Mouse (Mus musculus) neural tube, embryonic 13.5 days (tissue): ENCODE measurements around the gene Mok. TPM values are rescaled to one million over a fixed set of nuclear protein-coding genes. Genes with fewer than 3 reads are reported as not detected.

Source experiments
- ATAC-seq: fragments of 200-750 bp; cut with Nextera tagmentation; 2 replicates; pipeline ENCODE4 v1.8.0; 2017; ENCODE audit warnings: low read depth, mild to moderate bottlenecking, moderate TSS enrichment, moderate library complexity
- H3K27ac ChIP-seq: fragments of 300-500 bp; sonication (generic); replicated peaks from 2 replicates; pipeline ENCODE4 v1.5.1; 2015; ENCODE audit warnings: moderate library complexity, mild to moderate bottlenecking, inconsistent platforms
- H3K27me3 ChIP-seq: fragments of 300-500 bp; sonication (generic); 2 replicates; pipeline ENCODE4 v1.6.1; 2015; ENCODE audit warnings: mild to moderate bottlenecking, inconsistent platforms
- H3K36me3 ChIP-seq: fragments of 300-500 bp; sonication (generic); 2 replicates; pipeline ENCODE4 v1.6.1; 2015; ENCODE audit warnings: mild to moderate bottlenecking, inconsistent platforms
- H3K4me1 ChIP-seq: fragments of 300-500 bp; sonication (generic); replicated peaks from 2 replicates; pipeline ENCODE4 v1.6.1; 2015; ENCODE audit warnings: inconsistent platforms
- H3K4me2 ChIP-seq: fragments of 300-500 bp; sonication (generic); 2 replicates; pipeline ENCODE4 v1.6.1; 2015; ENCODE audit warnings: inconsistent platforms, mild to moderate bottlenecking, moderate library complexity
- H3K4me3 ChIP-seq: fragments of 300-500 bp; sonication (generic); 2 replicates; pipeline ENCODE4 v1.5.1; 2015; ENCODE audit warnings: mild to moderate bottlenecking, inconsistent platforms
- H3K9ac ChIP-seq: fragments of 300-500 bp; sonication (generic); 2 replicates; pipeline ENCODE4 v1.6.1; 2015; ENCODE audit warnings: moderate library complexity, mild to moderate bottlenecking, inconsistent platforms
- H3K9me3 ChIP-seq: fragments of 300-500 bp; sonication (generic); 2 replicates; pipeline ENCODE4 v1.6.1; 2016; ENCODE audit warnings: inconsistent platforms
- whole genome bisulfite sequencing: fragments of 180-500 bp; shearing (Covaris S2); methylation state at CpG from one replicate; pipeline ENCODE4 v1.1.7; 2015; 5-methylcytosine and 5-hydroxymethylcytosine counted together
- polyA plus RNA-seq: library from polyadenylated mRNA; unstranded; fragments of >200 nt; fragmentation: Nextera tagmentation; extraction: Ambion mirVana; gene quantifications from 2 replicates; pipeline ENCODE4 v1.2.1, GENCODE M21; 2015

The Mok gene
- 10.8 and 11.7 TPM in 2 replicates for polyA plus RNA-seq

DNA sequence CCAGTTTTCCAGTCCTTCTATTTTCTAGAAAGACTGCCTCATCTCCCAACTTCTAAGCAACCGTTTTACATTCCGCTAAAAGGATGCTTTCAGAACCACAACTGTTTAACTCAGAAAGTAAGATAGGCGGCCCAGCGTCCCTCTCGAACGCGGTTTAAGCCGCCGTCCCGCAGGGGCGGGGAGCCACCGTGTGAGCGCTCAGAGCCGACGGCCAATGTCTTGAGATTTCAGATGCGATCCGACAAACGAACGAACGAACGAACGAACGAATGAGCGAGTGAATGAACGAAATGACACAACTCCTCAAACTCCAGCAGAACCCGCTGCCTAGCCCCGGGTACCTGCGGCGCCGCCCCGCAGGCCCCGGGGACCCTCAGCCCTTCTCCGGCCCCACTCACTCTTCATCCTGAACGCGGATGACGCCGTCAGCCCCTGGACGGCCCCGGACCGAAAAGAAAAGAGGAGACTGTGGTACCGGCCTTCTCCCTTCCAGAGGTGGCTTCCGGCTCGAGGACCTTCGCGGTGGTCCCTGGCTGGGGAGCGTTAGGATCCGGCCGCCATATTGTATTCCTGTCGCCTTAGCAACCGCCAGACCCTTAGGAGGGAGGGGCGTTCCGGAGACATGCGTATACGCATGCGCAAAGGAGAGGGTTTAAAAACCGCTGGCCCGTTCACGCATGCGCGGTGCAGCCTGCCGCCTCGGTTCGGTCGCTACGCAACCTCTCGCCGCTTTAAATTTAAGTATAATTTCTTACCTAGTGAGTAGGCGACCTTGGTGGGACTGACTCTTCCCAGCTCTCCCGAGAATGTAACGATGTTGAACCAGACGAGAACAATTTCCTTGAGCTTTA lies at the start of gene Mok:
Gene Mok, minus strand, starts transcription at position 592 of the 851 bp plus-strand sequence.
- Histone ChIP-seq H3K4me2 (peak within 1 kb of the TSS; percentile 72), H3K4me3 (peak within 1 kb of the TSS; percentile 64), H3K27me3 (peaks cover 18% of the 10 kb centered on the region), H3K27ac (peak within 1 kb of the TSS; percentile 57), H3K36me3 (no peaks in the 10 kb centered on the region), H3K9ac (peak within 1 kb of the TSS; percentile 71), H3K9me3 (no peaks in the 10 kb centered on the region), H3K4me1 (peaks cover 46% of the 10 kb centered on the region)
- under 1% methylated on average over 71 of the region's 71 CpGs for WGBS
- peak; percentile 85 for ATAC-seq

- peak within 1 kb of the TSS; percentile 95 for H3K27ac ChIP-seq
- no peaks in the 10 kb centered on the region for H3K36me3 ChIP-seq
- H3K27me3 ChIP-seq = no peaks in the 10 kb centered on the region
- no peaks in the 10 kb centered on the region for H3K9me3 ChIP-seq
- peaks cover 22% of the 10 kb centered on the region for H3K4me1 ChIP-seq
- peak within 1 kb of the TSS; percentile 92 for H3K9ac ChIP-seq
- peak; percentile 99 for ATAC-seq
- peak within 1 kb of the TSS; percentile 98 for H3K4me2 ChIP-seq
- WGBS = under 1% methylated on average over 73 of the region's 74 CpGs
- peak within 1 kb of the TSS; percentile 85 for H3K4me3 ChIP-seq
Measured at GRCm38 (mm10) chr12:110889036-110890020, 48.6 kb upstream of the Mok start, which contains the start of the genes Cinp and Tecpr2. TSS of gene Cinp (minus strand) at chr12:110889145. TSS of gene Tecpr2 (plus strand) at chr12:110889264.

GRCm38 (mm10) chr12:110888606-110889005 lies 47.9 kb upstream of the Mok start:
- H3K9me3 ChIP-seq = no peaks in the 10 kb centered on the region
- peak overlapping the region; percentile 98 for H3K4me2 ChIP-seq
- peak; percentile 73 for ATAC-seq
- H3K4me1 ChIP-seq = peaks cover 22% of the 10 kb centered on the region
- no peaks in the 10 kb centered on the region for H3K27me3 ChIP-seq
- 1% methylated on average over 25 of the region's 25 CpGs for WGBS
- peak overlapping the region; percentile 92 for H3K9ac ChIP-seq
- H3K27ac ChIP-seq = 0 out of 2 replicates have a peak overlapping the region, but pooled peaks have one; percentile 42
- H3K36me3 ChIP-seq = peaks cover 2% of the 10 kb centered on the region
- H3K4me3 ChIP-seq = peak overlapping the region; percentile 85

- no peaks in the 10 kb centered on the region for H3K27me3 ChIP-seq
- 51% methylated on average over 12 of the region's 12 CpGs for WGBS
- H3K4me1 ChIP-seq = peaks cover 22% of the 10 kb centered on the region
- peak overlapping the region; percentile 92 for H3K9ac ChIP-seq
- no peak overlapping the region for H3K27ac ChIP-seq
- no peaks in the 10 kb centered on the region for H3K9me3 ChIP-seq
- H3K4me3 ChIP-seq = peak overlapping the region; percentile 85
- H3K4me2 ChIP-seq = peak overlapping the region; percentile 98
- no peak for ATAC-seq
- peaks cover 7% of the 10 kb centered on the region for H3K36me3 ChIP-seq
Measured at GRCm38 (mm10) chr12:110888106-110888505, 47.4 kb upstream of the Mok start.

- Histone ChIP-seq H3K9ac (no peak overlapping the region), H3K4me1 (peaks cover 19% of the 10 kb centered on the region), H3K9me3 (no peaks in the 10 kb centered on the region), H3K27me3 (no peaks in the 10 kb centered on the region), H3K4me2 (no peak overlapping the region), H3K27ac (no peak overlapping the region), H3K4me3 (no peak overlapping the region), H3K36me3 (peaks cover 29% of the 10 kb centered on the region)
- 96% methylated on average over 2 of the region's 2 CpGs for WGBS
- ATAC-seq = no peak
Measured at GRCm38 (mm10) chr12:110885251-110885650, 44.5 kb upstream of the Mok start.

GRCm38 (mm10) chr12:110882291-110882690 lies 41.6 kb upstream of the Mok start:
- Histone ChIP-seq H3K4me2 (no peak overlapping the region), H3K36me3 (peaks cover 54% of the 10 kb centered on the region), H3K27me3 (no peaks in the 10 kb centered on the region), H3K9ac (no peak overlapping the region), H3K9me3 (no peaks in the 10 kb centered on the region), H3K27ac (no peak overlapping the region), H3K4me3 (no peak overlapping the region), H3K4me1 (no peaks in the 10 kb centered on the region)
- WGBS = 88% methylated on average over 7 of the region's 7 CpGs
- no peak for ATAC-seq

DNA sequence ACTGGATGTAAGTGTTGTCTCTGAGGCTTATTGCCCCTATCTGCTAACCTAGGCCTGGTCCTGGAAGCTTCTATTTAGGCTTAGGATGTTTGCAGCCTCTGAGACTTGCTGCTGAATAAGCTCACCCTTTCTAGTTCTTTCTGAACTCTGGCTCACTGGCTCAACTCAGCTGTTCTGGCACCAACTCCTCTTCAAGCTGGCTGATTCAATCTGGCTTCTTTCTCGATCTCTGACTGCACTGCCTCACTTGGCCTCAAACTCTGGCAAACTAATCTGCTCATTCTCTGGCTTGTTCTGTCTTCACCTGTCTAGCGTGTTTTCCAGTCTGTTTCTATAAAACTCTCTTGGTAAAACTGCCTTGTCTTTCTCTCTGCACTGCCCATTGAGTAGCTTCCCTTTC lies 34.6 kb upstream of the Mok start:
- Histone ChIP-seq H3K4me3 (no peak overlapping the region), H3K9me3 (no peaks in the 10 kb centered on the region), H3K36me3 (peaks cover 92% of the 10 kb centered on the region), H3K4me1 (no peaks in the 10 kb centered on the region), H3K9ac (no peak overlapping the region), H3K4me2 (no peak overlapping the region), H3K27me3 (no peaks in the 10 kb centered on the region), H3K27ac (no peak overlapping the region)
- WGBS = 95% methylated on average over 2 of the region's 2 CpGs
- no peak for ATAC-seq

DNA sequence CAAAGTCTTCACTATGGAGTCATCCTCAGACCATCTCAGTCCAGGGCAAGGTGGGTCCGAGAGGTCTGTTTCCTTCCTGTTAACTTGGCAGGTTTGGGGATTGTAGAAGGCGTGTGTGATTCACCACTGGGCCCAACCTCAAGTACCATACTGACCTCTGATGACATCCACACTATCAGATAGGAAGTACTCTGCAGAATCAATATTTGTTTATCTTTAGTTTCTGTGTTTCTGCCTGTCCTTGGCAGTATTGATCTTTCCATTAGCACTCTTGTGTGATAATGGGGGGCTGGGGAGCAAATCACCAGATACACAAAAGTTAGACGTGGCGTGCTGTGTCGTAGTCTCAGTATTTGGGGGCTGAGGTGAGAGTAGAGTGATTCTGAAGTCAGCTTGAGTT lies 30.5 kb upstream of the Mok start:
- H3K27me3 ChIP-seq = no peaks in the 10 kb centered on the region
- H3K27ac ChIP-seq = no peak overlapping the region
- H3K4me1 ChIP-seq = no peaks in the 10 kb centered on the region
- H3K36me3 ChIP-seq = peaks cover 94% of the 10 kb centered on the region
- 92% methylated on average over 5 of the region's 5 CpGs for WGBS
- no peak overlapping the region for H3K4me3 ChIP-seq
- no peak for ATAC-seq
- no peak overlapping the region for H3K9ac ChIP-seq
- H3K4me2 ChIP-seq = no peak overlapping the region
- H3K9me3 ChIP-seq = no peaks in the 10 kb centered on the region

DNA sequence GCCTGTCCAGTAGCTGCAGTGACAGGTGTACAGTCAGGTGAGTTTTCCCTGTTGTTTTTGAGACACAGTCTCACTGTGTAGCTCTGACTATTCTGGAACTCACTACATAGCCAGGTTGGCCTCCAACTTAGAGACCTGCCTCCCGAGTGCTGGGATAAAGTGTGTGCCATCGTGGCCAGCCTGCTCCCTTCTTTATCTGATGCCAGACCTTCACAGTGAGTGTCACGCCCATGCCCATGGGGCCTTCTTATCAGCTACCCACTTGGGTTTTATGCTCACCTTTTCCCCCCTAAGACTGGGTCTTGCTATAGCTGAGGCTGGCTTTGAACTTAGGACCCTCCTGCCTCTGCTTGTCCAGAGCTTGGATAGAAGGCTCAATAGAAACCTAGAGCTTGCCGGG lies 29.4 kb upstream of the Mok start:
- Histone ChIP-seq H3K4me1 (no peaks in the 10 kb centered on the region), H3K4me2 (no peak overlapping the region), H3K9ac (no peak overlapping the region), H3K9me3 (no peaks in the 10 kb centered on the region), H3K36me3 (peaks cover 93% of the 10 kb centered on the region), H3K27ac (no peak overlapping the region), H3K27me3 (no peaks in the 10 kb centered on the region), H3K4me3 (no peak overlapping the region)
- no peak for ATAC-seq
- WGBS = 90% methylated on average over 4 of the region's 4 CpGs

DNA sequence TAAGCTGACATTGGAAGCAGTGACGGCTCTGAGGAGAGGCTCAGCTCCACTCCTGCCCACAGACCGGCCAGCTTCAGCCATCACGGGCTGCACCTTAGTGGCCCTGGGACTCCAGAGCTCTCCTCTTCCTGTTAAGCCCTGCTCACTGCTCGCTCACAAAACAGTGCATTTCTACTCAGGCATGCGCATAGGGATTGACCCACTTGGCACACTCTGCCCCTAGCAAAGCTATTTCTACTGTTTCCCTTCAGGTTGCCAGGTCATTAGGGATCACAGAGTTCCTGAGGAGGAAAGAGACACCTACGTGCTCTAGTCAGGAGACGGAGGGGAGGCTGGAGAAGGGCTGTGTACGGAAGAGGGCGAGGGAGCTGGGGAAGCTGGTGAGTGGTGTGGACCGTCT lies 25.2 kb upstream of the Mok start:
- H3K4me2 ChIP-seq = no peak overlapping the region
- no peak for ATAC-seq
- WGBS = 90% methylated on average over 10 of the region's 10 CpGs
- H3K9ac ChIP-seq = no peak overlapping the region
- no peak overlapping the region for H3K4me3 ChIP-seq
- peaks cover 81% of the 10 kb centered on the region for H3K36me3 ChIP-seq
- no peaks in the 10 kb centered on the region for H3K27me3 ChIP-seq
- no peaks in the 10 kb centered on the region for H3K4me1 ChIP-seq
- no peaks in the 10 kb centered on the region for H3K9me3 ChIP-seq
- no peak overlapping the region for H3K27ac ChIP-seq

- H3K27me3 ChIP-seq = no peaks in the 10 kb centered on the region
- 66% methylated on average over 6 of the region's 6 CpGs for WGBS
- H3K9me3 ChIP-seq = no peaks in the 10 kb centered on the region
- no peak for ATAC-seq
- no peak overlapping the region for H3K27ac ChIP-seq
- peaks cover 77% of the 10 kb centered on the region for H3K36me3 ChIP-seq
- H3K9ac ChIP-seq = no peak overlapping the region
- no peak overlapping the region for H3K4me2 ChIP-seq
- H3K4me1 ChIP-seq = no peaks in the 10 kb centered on the region
- H3K4me3 ChIP-seq = no peak overlapping the region
Measured at GRCm38 (mm10) chr12:110865571-110865970, 24.8 kb upstream of the Mok start.

DNA sequence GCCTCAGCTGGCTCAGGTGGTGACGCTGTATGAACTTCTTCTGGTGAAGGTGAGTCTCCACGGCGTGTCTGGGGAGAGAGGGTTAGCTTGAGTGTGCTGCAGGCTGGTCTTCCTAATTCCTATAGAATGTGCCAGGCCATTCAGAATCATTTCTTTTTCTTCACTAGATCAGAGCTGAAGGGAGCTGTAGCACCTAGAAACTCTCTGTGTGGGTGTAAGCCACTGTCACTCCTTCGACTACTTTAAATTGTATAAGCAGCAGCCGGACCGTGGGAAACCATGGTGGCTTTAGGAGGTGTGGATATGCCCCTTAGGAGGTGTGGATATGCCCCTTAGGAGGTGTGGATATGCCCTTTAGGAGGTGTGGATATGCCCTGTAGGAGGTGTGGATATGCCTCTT lies 23.3 kb upstream of the Mok start:
- no peak overlapping the region for H3K4me2 ChIP-seq
- H3K36me3 ChIP-seq = peaks cover 72% of the 10 kb centered on the region
- ATAC-seq = no peak
- no peak overlapping the region for H3K27ac ChIP-seq
- no peaks in the 10 kb centered on the region for H3K27me3 ChIP-seq
- 95% methylated on average over 6 of the region's 6 CpGs for WGBS
- no peaks in the 10 kb centered on the region for H3K4me1 ChIP-seq
- no peaks in the 10 kb centered on the region for H3K9me3 ChIP-seq
- no peak overlapping the region for H3K9ac ChIP-seq
- H3K4me3 ChIP-seq = no peak overlapping the region
